Mouse (Mus musculus) thymus, postnatal 10 days (tissue): ENCODE results near the gene Casc3.
A peak's percentile ranks its signal among the peaks of the same experiment; 100 is the strongest.

Source experiments
- DNase-seq, 2 experiments: peaks; one replicate each; pipeline ENCODE4 v3.0.0; 2021; ENCODE audit warnings: low spot score in 2 of 2

The Casc3 gene

DNA sequence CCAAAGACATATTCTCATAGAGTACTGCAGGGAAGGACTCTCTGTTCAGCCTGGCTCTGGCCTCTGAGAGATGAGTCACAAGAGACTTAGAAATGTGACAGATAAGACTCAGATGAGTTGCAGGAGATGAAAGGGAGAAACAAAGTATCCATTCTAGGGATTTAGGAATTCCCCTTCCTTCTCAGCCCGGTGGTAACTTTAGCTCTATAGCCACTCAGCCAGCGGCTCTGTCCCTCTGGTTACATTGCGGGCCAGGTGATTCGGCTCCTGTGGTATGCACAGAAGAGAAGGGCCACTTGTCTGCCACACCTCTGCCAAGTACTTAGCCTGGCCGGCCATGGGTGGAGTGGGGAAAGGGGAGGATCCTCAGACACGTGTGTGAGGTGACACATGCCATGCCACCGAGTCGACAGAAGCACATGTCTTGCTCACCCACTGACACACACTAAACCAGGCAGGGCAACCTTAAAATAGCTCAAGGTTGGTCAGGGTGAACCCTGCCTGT is 32.0 kb upstream of the Casc3 start:
- no peak for DNase-seq

DNA sequence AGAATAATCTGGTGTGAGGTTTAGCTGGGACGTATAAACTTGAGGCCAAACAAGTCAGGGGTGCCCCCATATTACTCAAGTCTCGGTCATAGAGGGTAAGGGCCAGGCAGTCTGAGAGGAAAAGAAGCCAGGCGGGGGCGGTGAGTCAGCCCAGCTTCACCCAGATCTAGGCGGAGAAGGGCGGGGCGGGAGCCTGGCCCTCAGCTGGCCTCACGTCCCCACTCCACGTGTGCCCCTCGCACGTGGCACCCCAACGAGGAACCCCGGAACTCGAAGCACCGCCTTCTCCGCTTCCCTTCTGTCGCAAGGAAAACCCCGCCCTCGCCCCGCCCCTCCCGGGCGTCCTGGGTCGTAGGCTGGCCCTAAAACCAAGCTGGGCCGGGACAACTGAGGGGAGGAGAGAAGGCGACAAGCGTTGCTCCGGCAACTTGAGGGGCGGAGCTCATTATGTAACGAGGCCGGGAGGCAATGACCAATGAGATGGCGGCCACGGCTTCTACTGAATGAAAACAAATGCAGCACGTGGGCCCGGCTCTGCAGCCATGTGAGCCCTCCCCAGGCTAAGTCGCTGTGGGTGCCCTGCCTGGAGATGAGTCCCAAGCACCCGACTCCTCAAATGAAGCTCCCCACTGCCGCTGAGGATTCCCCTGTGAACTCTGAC is 30.9 kb upstream of the Casc3 start:
- peak; percentile 92 to 95 for DNase-seq

DNA sequence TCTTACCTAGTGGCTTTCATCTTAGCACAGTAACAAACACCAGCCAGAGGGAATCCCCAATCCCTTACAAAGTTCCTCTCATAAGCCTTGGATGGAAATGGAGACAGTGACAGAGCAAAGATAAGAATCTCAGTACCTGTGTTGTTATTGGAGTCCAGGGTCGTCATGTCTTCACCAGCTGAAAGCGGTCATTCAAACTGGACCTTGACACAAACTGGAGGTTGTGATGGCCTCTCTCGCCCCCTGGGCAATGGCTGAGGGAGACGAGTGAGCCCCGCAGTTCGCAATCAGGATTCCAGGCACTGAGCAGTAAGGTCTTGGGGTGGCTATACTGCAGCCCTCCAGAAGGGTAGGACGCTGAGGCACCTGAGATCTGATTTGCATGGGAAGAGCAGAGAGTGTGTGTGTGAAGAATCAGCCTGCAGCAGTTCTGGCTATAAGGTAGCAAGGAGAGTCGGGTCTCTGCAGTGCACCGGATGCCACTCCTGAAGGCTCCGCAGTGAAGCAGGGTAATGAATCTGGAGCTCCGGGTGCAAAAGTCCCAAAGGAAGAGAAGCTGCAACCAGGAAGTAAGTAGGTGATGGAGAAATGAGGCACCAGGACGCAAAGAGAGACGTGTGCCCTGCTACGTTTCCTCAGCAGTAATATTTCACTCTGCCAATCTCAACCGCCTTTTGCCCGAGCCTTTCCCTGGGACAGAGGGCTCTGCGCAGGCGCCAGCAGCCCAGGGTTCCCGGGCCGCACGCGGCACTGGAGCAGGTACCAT is 29.9 kb upstream of the Casc3 start, which contains the start of gene Nr1d1:
Gene Nr1d1, minus strand, starts transcription at position 752 of the 766 bp plus-strand sequence.
- no peak for DNase-seq

DNA sequence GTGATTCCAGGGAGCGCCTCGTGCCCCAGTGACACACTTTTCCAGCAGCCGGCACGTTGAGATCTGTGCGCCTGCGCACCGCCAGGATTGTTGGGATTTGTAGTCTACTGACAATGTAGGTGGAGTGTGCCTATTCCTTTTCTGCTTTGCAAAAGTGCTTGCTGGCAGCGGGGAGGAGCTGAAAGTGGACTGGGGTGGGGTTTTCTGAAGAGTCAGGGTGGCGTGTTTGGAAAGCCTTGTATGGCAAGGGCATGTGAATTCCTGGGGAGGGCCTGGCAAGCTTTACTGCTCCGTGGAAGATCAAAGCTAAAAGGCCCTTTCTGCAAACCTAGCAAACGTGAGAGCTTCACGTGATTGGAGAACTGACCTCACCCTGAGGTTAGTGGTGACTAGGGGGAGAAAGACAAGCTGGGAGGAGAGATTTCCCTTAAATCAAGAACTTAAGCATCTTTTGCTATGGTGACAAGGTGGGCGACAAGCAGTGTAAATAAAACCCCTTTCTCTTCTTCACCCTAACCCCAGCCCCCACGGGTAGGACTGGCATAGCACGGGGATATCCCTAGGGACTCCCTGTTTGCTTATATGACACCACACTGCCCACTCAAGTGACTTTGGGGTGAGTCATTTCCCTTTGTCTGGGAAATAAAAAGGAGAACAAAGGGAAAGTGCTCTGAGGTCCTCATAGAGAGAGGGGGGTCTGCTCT is 29.2 kb upstream of the Casc3 start:
- DNase-seq: peak; percentile 79 to 80

DNA sequence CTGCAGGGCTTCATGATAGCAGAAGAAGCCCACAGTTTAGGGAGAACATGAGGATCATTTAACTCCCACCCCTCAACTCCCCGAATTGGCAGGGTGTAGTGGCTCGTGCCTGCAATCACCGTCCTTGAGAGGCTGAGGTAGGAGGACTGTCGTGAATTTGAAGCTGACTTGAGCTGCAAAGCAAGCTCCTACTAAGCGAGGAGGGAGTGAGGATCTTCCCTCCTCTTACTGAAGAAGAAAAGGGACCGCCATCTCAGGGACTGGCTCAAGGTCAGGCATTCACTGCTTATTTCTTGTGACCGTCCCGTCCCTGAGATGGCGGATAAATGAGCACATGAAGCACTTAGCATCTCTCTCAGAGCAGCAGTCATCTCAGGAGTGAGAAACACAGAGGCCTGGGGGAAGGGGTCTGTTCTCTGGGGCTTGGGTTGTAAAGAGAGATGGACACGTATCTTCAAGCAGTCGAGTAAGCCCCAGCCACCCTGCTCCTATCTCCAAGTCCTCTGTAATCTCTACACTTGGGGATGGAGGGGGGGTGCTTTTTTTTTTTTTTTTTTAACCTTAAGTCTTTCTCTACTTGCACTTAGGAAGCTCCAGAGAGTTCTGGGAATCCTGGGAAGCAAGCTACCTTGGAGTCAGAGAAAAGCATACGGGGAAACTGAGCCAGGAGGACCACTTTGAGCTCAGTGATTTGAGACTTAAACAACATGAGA is 28.5 kb upstream of the Casc3 start:
- no peak for DNase-seq

DNA sequence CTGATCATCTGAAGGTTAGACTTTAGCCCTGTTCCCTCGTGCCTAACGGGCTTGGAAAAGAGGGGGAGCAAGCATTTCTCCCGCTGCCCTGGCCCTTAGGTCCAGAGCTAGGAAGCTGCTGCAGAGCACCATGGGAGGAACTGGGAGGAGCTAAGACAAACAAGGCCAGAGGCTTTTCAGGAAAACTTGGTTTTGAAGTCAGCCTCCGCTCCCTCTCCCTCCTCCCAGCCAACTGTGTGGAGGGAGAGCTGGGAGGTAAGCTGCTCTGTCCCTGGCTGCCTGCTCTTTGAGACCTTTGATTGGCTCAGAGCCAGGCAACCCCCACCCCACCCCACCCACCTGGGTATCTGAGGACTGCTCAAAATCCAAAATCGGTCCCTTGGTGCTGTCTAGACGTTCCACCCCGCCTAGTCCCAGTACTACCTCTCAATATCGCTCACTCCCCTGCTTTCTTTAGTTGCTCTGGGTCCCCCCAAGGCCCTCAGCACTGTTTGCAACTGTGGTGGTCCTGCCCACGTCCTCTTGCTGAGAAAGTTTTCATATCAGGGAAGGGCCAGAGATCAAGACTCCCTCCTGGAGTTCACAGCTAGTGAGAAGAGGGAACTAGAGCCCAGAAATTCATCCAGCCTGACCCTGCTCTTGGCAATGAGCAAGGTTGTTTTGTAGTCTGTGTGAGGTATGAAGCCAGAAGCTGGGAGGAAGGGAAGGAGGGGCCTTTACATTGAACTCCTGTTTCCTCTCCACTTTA is 27.7 kb upstream of the Casc3 start:
- no peak for DNase-seq

DNA sequence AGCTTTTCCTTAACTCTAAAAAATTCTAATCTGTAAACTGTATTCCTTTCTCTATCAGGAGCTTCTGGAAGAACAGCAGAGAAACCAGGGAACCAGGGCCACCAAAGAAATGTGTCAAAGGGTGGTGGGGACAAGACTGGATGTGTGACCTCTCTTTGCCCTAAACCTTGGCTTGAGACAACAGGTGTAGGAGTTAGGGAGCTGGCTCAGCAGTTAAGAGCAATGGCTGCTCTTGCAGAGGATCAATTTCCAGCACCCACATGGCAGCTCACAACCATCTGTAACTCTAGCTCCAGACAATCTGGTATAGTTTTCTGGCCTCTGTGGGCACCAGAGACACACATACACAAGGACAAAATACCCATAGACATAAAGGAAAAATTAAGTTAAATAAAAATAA is 26.8 kb upstream of the Casc3 start:
- DNase-seq: no peak

DNA sequence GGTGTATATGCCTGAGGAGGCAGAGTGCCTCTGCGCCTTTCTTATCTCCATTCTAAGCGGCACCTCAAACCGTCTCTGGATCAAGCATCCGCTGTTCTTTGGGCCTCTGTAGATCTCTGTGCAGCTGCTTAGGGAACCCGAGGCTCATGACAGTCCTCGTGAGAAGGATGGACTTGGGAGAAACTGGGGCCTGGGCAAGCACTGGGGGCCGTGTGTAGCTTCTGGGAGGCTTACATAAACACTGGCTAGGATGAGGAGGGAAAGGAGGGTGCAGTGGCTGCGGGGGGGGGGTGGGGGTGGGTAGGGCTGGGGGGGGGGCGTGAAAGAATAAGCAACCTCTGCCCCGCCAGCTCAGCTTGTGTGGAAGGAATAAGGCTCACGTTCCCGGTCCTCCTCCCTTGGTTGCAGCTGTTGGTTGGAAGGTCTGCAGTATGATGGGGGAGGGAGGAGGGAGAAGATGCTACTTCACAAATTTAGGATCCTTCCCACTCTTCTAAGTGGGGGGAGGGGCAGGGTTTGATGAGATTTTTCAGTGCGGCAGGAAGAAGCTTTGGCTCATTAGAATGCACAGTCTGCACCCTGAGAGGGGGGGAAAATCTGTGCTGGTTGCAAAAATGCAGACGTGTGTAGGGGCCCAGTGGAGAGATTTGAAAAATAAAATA is 22.7 kb upstream of the Casc3 start:
- DNase-seq: no peak

DNA sequence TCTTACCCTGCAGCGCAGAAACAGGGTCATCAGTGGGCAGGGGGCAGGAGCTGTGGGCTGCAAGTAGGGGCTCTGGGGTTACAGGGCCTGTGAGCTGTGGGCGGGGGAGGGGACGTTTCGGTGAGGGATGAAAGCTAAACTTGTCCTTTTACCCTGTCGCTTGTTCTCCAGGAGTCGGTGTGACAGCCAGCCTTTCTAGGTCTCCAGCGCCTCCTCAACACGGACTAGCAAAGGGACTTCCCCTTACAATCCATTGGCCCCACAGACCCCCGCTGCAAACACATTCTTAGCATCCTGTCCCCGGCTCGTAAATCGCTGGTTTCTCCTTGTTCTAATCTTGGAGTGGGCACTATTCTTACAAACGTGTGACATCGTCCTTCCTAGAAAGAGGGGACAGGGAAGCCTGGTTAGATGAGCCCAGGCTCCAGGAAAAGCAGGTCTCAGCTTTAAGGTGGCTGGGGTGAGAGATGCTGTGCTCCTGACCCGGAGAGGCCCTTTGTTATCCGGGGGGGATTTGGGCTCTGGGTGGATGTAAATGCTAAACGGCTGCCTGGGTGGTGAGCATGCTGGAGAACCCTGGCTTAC is 22.0 kb upstream of the Casc3 start:
- DNase-seq: no peak

DNA sequence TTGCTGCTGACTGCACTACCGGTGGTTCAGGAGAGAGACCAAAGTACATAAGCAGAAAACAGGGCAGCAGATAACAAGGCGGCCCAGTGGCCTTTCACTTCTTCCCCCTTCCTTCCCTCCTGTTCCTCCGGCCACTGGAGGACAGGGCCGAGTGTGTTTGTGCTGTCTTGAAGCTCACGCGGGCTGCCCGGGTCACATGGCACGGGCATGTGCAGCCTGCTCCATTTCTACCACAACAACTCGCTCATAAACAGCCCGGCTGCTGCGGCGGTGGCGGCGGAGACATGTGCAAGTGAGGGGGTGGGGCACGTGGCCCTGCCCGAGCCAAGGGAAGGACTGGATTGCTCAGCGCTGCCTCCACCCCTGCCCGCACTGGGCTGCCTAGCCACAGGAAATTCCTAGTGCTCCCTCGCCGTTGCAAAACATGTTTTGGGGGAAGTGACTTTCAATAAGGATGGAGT is 21.4 kb upstream of the Casc3 start:
- DNase-seq: peak; percentile 64 to 69

DNA sequence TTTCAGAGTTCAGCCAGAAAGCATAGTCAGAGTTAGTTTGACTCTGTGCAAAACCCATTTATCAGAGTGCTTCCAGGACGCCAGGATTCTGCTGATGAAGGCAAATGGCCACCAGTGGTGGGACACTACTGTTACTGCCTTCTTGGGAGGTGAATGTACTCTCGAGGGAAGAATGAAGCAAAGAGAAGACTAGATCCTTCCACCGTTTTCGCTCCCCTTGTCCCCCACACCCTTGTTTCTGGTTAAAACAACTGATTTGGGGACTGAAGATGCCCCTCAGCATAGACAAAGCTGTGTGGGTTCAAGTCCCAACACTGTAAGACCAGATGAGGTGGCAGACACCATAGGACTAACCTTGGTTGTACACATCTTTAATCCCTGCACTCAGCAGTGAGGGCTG is 20.6 kb upstream of the Casc3 start:
- no peak for DNase-seq

DNA sequence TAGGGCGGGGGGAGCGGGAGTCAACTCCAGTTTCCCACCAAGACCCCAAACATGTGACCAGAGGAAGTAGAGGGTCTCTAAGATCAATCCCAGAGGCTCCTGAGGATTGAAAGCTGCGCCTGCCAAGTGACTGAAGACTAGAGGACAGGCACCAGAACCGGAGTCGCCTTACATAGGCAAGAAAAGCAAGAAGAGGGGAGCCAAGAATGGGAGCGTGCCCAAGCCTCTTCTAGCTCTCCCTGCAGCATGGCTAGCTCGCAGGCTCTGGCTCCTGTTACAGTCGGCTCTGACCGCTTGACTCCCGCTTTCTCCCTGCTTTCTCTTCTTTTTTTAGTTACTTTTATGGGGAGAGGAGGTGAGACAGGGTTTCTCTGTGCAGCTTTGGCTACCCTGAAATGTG is 19.5 kb upstream of the Casc3 start:
- DNase-seq: no peak

DNA sequence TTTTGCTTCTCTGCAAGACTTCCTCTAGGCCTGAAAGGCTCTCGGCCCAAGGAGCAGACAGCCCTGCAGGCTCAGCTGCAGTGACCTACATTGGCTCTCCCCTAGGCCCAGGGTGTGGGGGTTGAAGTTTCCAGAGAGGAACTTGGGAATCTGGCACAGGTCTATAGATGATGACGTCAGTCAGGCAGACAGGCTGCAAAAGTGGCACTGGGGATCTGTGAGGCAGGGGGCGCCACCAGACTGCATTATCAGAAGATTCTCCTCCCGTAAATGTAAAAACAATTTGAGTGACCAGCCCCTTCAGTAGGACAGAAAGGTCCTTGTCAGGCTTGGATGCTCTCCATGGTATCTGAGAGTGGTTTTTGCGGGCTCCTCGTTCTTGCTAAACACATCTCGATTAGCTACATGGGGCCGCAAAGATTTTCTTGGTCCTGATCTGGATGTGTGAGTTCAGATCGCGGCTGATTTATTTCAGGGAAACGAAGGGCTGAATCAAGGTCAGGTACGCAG is 18.9 kb upstream of the Casc3 start:
- DNase-seq: peak; percentile 64 to 75

DNA sequence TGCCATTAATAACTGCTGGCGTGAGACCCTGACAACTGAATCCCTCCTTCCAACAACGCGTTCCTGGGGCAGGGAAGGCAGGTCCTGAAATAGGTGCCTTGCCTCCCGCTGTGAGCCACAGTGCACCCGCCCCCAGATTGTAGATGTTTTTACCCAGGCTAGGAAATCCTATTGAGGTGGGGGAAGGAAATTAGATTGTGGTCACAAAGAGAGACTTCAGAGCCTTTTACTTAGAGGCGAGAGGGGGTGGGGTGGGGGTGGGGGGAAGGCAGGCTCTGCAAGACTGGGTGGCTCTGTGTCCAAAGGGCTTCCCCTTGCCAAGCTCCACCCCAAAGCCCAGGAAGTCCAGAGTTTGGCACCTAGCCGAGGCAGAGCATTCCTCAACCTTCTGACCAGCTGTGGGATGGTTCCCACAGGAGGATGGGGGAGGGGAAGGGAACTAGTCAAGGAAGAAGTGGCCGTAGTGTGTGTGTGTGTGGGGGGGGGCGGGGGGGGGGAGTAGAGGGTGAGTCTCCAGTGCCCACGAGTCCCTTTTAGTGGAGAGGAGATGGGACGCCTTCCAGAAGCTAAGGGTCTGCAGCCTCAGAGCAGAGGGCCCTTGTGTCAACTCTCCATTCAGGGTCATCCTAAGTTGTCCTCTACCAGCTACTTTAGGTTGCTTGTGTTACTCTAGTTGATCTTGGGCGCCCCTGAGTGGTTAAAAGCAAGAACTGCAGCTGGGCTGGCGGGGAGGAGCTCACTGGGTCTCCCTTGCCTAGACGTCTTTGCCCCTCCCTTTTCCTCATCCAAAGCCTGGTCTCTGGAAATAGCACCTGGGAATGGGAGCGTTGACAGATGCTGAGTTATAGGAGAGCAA is 18.1 kb upstream of the Casc3 start:
- peak; percentile 86 to 91 for DNase-seq

DNA sequence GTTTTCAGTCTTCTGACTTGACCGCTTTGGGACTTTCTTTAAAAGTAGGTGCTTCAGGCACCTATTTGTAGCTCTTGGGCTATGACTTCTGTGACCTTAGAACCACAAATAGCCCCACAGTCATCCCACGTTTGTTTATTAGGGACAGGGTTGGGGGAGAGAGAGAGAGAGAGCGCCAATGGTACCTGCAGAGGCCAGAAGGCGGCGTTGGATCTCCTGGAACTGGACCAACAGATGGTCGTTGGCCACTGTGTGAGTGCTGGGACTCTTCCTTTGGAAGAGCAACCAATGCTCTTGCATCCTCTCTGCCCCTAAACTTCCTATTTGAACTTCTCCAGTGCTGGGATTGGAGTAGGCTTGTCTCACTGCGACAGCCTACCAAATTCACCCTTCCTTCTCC is 17.5 kb upstream of the Casc3 start:
- no peak for DNase-seq

DNA sequence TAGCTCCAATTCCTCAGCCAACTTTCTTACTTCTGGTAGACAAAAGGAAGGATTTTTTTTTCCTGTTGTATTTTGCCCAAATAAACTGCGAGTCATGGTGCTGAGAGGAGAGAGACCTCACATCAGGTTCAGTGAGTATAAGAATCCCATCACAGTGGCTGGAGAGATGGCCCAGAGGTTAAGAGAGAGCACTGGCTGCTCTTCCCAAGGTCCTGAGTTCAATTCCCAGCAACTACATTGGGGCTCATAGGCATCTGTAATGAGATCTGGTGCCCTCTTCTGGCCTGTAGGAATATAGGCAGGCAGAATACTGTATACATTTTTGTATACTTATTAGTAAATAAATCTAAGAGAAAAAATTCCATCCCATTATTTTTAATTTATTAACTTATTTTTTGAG is 17.0 kb upstream of the Casc3 start:
- no peak for DNase-seq

DNA sequence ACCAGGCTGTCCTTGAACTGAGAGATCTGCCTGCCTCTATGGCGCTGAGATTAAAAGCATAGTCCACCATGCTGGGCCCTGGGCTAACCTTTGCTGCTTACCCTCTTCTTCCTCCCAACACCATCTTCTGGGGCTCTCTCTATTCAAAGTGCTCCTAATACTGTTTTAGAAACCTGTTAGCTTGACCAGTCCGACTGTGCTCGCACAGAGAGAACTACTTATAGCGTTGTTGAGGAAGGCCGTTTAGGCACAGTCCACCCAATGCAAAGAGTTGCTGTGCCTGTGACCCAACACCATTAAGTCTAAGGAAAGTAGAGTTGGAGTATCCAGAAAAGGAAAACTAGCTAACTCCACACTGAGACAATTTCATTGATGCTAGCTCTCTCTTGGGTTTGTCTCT is 16.6 kb upstream of the Casc3 start:
- DNase-seq: no peak

DNA sequence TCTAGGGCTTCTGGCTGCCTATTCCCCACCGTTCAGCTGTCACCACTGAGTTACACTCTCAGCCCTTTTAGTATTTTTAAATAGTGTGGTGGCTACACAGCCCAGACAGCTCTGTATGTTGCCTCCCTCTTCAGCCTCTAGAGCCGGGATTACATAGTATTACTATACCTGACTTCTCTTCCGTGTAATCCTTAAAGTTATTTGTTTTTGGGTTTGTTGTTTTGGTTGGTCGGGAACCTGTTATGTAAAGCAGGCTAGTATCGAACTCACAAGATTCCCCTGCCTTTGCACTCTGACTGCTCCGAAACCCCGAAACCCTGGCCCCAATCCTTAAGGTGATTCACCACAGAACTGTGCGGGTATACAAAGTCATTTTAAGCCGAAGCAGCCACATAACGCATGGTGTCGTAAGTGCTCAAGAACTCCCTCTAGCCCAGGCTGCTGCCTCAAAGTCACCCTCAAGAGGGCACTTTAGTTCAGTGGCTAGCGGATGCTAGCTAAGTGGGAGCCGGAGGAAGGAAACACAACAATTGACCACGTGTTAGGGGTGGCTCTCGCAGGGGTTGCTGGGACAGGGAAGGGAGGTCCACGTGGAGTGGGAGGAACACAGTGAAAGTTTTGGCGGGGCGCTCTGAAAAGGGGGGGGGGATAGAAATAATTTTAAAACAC is 16.0 kb upstream of the Casc3 start:
- DNase-seq: peak; percentile 83 to 85
